Mouse (Mus musculus) brown adipose tissue, adult 24 weeks (tissue): ENCODE measurements around the gene Aff2. TPM values are rescaled to one million over a fixed set of nuclear protein-coding genes. Genes with fewer than 3 reads are reported as not detected.

Source experiments
- H3K27ac ChIP-seq: fragments of 200-500 bp; replicated peaks from 2 replicates; pipeline ENCODE4 v1.5.1; 2012; ENCODE audit warnings: low read depth, mild to moderate bottlenecking, low read length
- H3K4me1 ChIP-seq: fragments of 200-500 bp; 2 replicates; pipeline ENCODE4 v1.6.1; 2012; ENCODE audit warnings: low read length, mixed read lengths; ENCODE audit not compliant: control insufficient read depth, insufficient read depth, insufficient read length
- H3K4me3 ChIP-seq: fragments of 200-500 bp; 2 replicates; pipeline ENCODE4 v1.5.1; 2012; ENCODE audit warnings: low read depth, mild to moderate bottlenecking, low read length, moderate library complexity; ENCODE audit not compliant: insufficient read depth
- polyA plus RNA-seq: library from polyadenylated mRNA; stranded (reverse); fragments of >200 nt; gene quantifications from 2 replicates; pipeline ENCODE4 v1.2.4, GENCODE M21; 2012; ENCODE audit not compliant: missing spikeins, insufficient read depth, insufficient read length

The Aff2 gene
- polyA plus RNA-seq, 1 experiment, result not detected

DNA sequence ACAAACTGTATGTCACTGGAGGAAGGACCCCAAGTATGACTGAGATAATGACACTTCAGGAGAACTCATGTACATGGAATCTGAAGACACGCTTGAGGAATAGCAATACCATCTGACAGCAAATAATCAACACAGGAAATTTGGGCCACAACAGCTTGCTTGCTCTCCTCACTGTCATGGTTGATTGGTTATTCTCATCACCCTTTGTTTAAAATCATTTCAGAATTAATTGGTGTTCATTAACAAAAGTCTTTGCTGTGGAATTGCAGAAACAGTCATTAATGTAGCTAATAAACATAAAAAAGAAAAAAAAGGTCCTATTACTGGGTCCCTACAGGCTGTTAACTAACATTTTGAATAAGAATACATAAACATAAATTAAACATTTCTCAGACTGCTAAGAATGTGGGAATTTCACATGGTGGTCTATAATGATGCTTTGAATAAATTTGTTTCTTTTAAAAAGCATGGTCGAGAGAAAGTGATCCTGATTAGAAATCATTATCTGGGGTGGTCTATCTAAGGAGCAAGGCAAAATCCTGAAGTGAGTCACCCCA lies 219.9 kb downstream of the Aff2 start:
- H3K4me3 ChIP-seq, result no peak overlapping the region

DNA sequence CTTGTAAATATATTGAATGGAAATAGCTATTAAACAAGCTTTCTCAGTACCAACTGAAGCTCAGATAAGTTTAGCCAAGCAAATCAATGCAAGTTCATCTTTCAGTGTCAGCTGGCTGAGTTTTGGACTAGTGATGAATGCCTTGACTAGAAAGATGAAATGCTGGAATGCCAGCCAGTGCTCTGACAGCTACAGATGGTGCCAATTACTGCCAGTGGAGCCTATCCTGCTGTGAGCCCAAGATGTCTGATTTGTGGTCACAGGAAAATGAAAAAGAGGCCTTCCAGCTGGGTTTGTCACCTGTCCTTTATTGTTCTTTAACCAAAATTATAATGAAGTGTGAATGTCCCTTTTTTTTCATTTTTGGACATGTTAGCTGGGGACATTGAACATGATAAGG lies 248.7 kb downstream of the Aff2 start:
- H3K4me1 ChIP-seq, result no peaks in the 10 kb centered on the region

More for the DNA sequence above, 219.9 kb downstream of the Aff2 start:
- Histone ChIP-seq H3K4me1 (no peaks in the 10 kb centered on the region), H3K27ac (no peak overlapping the region)

DNA sequence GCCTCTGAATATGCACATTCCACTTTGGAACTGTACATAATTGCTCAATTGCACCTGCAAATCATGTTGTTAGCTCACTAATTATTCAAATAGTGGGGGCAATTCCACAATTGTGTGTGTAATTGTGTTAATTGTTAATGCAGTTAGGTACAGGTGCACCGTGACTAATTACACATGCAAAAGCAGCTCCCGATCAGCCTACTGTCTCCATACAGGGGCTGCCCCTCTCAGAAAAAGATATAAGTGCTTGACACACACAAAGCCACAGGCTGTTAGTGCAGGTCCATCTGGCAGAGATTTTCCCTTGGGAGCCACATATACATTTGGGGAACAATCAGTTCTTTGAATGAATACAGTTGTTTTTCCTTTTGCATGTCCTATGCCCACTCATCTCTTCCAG lies 302.9 kb downstream of the Aff2 start:
- no peaks in the 10 kb centered on the region for H3K4me1 ChIP-seq
- H3K27ac ChIP-seq, result no peak overlapping the region
- no peak overlapping the region for H3K4me3 ChIP-seq

More for the DNA sequence above, 248.7 kb downstream of the Aff2 start:
- Histone ChIP-seq H3K4me3 (no peak overlapping the region), H3K27ac (no peak overlapping the region)

DNA sequence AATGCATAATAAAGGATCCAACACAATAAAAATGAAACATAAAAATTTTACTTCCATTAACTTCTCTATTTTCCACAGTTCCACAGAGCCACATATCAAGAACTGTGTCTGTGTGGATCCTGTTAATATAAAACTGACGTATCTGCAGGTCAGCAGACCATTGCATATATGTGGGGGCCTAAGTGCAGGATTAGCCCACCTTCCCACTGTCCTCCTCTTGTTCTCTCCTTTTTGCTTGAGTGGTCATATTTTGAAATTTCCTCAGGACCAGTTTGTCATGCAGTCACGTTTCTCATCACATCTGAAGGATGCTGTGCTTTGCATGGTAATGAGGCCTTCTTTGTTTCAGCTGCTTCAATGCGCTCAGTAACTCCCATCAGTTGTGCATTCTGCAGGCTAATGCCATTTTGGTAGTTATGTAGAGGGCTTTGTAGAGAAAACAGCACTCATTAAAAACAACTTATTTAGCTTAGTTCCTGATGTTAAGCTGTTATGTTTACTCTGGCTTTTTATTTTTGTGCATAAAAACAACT lies 306.1 kb downstream of the Aff2 start:
- Histone ChIP-seq H3K4me3 (no peak overlapping the region), H3K27ac (no peak overlapping the region)

DNA sequence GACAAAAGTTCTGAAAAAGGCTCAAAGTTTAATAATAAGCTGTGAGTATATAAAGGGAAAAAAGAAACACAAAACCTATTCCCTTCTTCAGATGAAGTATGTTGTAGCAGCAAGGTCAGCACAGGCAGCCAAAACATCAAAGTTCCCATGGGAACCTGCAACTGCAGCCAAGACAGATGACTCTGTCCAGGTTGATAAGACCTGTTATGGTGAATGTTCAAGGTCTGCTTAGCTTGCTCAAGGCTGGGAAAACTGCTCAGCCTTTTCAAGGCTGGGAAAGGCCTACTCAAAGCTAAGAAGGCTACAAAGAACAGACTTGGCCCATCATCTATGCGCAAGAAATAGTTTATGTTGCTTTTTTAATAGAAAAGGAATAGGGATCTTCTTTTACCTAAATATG lies 315.6 kb downstream of the Aff2 start:
- H3K27ac ChIP-seq, result no peak overlapping the region
- H3K4me1 ChIP-seq, result no peaks in the 10 kb centered on the region
- H3K4me3 ChIP-seq, result no peak overlapping the region

More for the DNA sequence above, 306.1 kb downstream of the Aff2 start:
- H3K4me1 ChIP-seq, result no peaks in the 10 kb centered on the region

DNA sequence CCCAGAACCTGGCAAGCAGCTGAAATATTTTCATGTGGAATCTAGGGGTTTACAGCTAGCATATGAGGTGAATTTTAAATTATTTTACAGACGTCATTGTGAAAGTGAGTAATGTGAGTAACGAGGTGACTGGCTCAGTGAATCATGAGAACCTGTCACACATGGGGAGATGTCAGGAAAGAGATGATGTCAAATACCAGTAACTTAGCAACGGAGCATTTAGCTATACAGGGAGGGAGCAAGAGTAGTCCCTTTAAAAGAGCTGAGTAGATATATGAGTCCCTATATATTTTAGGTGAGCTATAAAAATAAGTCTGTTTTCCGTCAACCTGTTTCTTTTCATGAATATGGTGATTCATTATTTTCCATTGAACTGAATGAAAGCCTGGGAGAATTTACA lies 338.7 kb downstream of the Aff2 start:
- Histone ChIP-seq H3K4me1 (no peaks in the 10 kb centered on the region), H3K27ac (no peak overlapping the region)

DNA sequence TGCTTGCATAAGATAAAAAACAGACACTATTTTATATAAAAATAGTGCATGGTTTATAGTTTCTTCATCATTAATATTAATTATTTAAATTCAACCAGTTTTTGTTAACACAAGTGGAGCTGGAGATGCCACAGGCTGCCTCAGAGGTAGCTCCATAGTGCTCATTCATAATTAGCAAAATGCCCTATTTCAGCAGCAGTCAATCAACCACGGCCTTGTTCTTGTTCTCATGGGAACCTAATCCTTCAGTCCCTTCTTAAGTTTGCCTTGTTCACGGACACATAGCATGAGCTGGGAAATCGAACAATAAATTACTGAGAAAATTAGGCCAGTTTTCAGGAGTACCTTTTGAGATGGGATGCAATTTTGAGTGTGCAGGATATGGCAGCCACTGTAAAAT lies 378.9 kb downstream of the Aff2 start:
- Histone ChIP-seq H3K4me3 (no peak overlapping the region), H3K27ac (no peak overlapping the region), H3K4me1 (no peaks in the 10 kb centered on the region)

More for the DNA sequence above, 338.7 kb downstream of the Aff2 start:
- H3K4me3 ChIP-seq, result no peak overlapping the region

DNA sequence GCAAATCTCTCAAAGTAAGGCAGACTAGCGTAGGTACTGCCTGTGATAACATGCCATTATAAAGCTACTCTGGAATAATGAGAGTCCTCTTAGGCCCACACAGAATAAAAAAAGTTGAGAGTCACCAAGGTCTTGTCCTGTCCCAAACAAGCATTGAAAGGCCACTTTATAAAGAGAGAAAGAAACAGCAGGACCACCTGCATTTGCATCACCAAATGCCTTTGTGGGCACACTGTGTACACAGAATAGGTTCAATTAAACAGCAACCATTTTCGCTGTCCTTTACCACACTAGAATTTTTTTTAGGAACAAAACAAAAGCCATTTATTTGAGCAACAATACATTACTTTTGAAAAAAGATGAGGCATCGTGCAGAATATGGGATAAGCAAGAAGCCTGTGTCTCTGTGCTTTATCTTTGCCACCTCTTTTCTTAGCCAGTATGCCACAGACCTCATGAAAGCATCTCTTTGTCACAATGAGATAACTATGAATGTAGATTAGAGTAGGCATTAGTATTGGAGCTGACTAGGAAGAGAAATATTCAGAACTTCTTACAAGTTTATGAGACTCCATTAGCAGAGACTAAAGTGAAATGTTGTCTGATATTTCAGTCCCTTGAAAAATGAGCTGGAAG lies 385.0 kb downstream of the Aff2 start:
- Histone ChIP-seq H3K27ac (no peak overlapping the region), H3K4me3 (no peak overlapping the region), H3K4me1 (no peaks in the 10 kb centered on the region)

DNA sequence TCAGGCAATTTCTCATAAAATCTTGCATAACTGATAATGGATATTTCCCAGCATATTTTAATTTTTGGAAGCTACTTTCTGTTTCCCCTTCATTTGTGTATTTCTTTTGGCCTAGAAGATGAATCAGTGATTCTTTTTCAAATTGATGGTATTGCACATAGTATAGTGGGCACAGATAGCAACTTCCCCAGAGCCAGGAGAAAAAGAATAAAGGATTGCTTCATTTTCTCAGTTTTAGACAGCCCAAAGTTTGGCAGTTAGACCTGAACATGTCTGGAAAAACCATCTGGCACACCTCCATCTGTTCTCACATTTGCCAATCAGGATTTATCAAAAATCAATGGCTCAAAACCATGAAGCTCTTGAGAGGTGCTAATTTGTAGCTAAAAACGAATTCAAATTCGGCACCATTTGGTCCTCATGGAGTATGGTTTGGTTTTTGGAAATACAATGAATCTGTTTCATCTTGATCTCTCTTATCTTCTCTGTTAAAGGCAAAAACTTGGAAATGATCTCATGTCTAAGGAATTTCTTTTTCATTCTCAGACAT lies 441.9 kb downstream of the Aff2 start:
- Histone ChIP-seq H3K4me1 (no peaks in the 10 kb centered on the region), H3K27ac (no peak overlapping the region), H3K4me3 (no peak overlapping the region)

DNA sequence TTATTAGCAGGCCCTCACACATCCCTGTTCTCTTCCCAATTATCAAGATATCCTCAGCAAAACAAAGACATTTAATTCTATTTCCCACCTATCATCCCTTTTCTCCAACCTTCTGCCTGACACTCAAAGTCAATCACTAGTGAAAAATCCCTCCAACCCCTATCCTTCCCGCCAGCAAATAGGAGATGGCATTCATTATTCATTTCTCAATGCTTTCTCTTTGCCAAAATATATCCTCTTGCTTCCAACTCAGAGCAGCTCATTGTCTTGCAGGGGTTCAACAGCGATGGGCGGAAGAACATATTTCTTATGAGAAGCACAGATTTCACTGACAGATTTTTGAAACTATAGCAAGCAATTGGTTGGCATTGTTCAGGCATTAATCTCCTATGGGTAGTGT lies 442.4 kb downstream of the Aff2 start:
- no peaks in the 10 kb centered on the region for H3K4me1 ChIP-seq
- no peak overlapping the region for H3K4me3 ChIP-seq
- no peak overlapping the region for H3K27ac ChIP-seq

DNA sequence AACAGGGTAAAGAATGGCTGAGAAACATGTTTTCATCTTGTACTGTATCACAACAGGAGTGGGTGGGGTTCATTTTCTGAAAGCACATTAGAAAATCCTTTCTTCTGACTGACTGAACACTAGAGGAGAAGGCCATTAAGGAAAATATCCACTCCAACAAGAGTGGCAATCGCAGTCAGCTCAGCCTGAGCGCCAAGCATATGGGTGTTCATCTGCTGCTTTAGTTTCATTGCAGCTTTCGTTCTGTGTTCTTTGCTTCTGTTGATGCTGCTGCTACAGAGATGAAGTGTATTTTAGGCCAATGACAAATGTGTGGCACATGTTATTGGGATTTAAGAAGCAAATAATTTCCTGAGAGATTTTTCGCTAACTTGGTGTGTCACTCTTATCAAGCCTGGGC lies 451.7 kb downstream of the Aff2 start:
- H3K4me3 ChIP-seq, result no peak overlapping the region
- H3K4me1 ChIP-seq, result no peaks in the 10 kb centered on the region
- H3K27ac ChIP-seq, result no peak overlapping the region

DNA sequence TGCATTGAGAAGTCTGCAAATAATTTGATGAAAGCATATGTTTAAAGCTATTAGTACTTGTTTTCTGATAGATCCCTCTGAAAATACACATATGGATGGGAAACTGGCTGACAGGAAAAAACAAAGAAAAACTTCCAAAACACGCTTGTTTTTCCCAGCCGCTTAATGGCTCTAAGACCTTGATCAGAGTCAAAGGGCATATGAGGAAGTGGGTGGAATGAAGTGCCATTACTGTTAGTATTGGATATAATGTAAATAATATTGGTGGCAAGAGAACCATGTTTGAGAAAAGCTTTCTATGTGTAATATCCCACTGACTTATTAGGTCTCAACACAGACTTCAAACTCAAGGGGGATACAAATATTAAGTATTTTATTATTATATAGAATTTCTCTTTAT lies 455.0 kb downstream of the Aff2 start:
- no peak overlapping the region for H3K4me3 ChIP-seq
- H3K4me1 ChIP-seq, result no peaks in the 10 kb centered on the region
- no peak overlapping the region for H3K27ac ChIP-seq

DNA sequence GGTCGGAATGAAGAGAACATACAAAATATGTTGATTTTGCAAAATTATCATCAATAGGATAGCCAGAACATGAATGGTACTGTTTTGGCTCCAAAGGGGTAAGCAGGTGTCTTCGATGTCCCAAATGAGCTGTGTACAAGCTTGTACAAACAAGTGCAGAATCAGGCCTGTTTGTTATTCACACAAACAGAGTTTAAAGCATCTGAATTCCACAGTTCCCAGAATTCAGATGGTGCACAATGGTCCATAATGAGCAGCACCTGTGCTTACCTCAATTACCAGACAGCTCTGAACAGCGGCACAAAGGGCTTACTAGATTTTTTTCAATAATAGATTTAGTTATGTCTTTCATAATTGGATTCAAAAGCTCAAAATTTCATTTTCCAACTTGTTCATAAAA lies 457.6 kb downstream of the Aff2 start:
- Histone ChIP-seq H3K27ac (no peak overlapping the region), H3K4me3 (no peak overlapping the region), H3K4me1 (no peaks in the 10 kb centered on the region)

DNA sequence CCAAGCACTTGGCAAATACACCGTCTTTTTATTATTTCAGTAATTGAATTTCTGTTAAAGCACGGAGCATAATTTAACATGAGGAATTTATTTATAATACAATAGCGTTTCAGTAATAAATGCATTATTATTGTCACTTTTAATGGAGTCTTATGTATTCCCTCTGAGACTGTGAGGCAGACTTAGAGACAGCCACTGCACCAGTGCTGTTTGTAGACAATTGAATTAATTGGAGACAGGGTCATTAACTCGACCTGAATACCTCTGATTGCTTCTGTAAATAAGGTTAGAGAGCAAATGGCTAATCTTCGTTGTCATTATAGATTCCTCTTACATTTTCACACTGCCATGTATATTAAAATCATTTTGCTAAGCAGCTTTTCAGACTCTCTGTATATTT lies 458.1 kb downstream of the Aff2 start:
- no peak overlapping the region for H3K27ac ChIP-seq
- no peak overlapping the region for H3K4me3 ChIP-seq
- no peaks in the 10 kb centered on the region for H3K4me1 ChIP-seq

DNA sequence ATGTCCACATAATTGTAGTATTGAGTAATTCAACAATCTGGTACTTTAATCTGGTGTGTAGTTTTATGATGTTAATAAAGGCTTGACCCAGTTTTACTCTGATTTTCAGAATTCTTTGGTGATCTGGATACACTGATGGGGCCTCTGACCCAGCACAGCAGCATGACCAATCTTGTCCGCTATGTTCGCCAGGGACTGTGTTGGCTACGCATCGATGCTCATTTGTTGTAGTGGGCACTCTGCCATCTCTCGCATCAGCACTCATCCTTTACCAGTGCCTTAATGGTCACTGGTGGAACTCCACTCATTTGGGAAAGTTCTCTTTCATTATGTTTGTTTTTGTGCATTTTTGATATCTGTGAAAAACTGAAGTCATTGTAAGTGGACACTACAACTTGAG lies 507.5 kb downstream of the Aff2 start:
- Histone ChIP-seq H3K4me3 (no peak overlapping the region), H3K4me1 (no peaks in the 10 kb centered on the region), H3K27ac (no peak overlapping the region)

DNA sequence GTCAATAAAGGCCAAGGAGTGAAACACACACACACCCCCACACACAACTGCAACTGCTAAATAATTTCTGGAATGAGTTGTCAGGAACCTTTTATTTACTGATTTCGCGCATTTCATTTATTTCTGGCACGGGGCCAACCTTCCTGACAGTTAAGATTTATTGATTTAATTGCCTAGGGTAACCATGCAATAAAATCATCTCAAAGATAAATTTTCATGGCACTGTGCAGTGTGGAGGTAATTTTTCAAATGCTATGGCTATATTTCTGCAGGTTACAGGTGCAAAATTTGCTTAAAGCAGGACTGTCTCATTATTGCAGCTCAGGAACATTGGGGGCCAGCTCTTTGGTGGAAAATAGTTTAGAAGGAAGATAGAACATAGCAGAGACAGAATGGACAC lies 531.6 kb downstream of the Aff2 start:
- H3K27ac ChIP-seq, result no peak overlapping the region
- H3K4me1 ChIP-seq, result no peaks in the 10 kb centered on the region
- H3K4me3 ChIP-seq, result no peak overlapping the region
